Mouse (Mus musculus) liver, adult 2 months (tissue): ENCODE results near the gene Gpatch11.
"Not testable (repeated sequence)": the region's sequence is repeated elsewhere in the genome, so short reads cannot be mapped to it uniquely, and the experiment has no call there.

ENCODE experiments used
- CTCF ChIP-seq: fragments of 200-500 bp; IDR thresholded peaks from 2 replicates; pipeline ENCODE4 v1.5.1; 2011; ENCODE audit warnings: low read depth, low read length, control low read depth
- POLR2A ChIP-seq: fragments of 200-500 bp; IDR thresholded peaks from 2 replicates; pipeline ENCODE4 v1.6.1; 2011; ENCODE audit warnings: low read length, control low read depth; ENCODE audit not compliant: insufficient read depth; ENCODE audit errors: extremely low read depth

DNA sequence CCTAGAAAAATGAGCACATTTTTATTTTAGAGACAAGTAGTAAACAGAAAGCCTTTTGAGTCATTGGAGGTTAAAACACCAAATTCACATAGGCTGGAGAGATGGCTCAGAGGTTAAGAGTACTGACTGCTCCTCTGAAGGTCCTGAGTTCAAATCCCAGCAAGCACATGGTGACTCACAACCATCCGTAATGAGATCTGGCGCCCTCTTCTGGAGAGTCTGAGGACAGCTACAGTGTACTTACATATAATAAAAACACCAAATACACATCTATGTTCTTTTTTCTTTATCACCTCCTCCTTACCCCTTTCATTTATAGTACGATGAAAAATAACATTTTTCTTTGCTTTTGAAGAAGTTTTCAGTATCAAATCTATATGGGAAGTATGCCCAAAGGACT lies 47.1 kb upstream of the Gpatch11 start:
- not testable (repeated sequence) for TF ChIP-seq CTCF, POLR2A
